Mouse (Mus musculus) small intestine, adult 10 weeks (tissue): Measurements from ENCODE around the gene Olfr836. TPM values are rescaled to one million over a fixed set of nuclear protein-coding genes. Genes with fewer than 3 reads are reported as not detected.

Experiments used
- polyA plus RNA-seq: library from polyadenylated mRNA; stranded (reverse); fragments of 350-450 nt; fragmentation: Illumina TruSeq; extraction: RNeasy Lipid Tissue Mini Kit (QIAGEN cat#74804); gene quantifications from one replicate; pipeline ENCODE4 v1.2.3, GENCODE M21; 2014; ENCODE audit warnings: low replicate concordance

Gene Olfr836
- polyA plus RNA-seq, result not detected

DNA sequence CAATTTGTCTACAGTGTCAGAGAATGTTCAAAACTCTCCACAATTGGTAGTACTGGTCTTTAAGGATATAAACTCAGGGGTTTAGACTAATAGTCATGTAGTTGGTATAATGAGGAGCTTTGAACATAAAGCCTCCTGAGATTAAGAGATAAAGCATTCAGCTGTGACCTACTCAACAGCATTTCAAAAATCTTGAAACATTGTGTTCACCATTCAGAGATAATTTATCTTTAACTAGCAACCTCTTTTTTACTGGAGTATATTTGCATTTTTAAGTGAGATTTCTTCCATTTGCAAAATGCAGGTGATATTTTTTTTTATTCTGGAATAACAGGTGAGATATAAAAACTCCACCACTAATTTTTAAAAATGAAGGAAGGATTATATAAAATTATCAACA, at the start of gene Olfr836:
Gene Olfr836, plus strand, starts transcription at position 301 of the 400 bp plus-strand sequence.

DNA sequence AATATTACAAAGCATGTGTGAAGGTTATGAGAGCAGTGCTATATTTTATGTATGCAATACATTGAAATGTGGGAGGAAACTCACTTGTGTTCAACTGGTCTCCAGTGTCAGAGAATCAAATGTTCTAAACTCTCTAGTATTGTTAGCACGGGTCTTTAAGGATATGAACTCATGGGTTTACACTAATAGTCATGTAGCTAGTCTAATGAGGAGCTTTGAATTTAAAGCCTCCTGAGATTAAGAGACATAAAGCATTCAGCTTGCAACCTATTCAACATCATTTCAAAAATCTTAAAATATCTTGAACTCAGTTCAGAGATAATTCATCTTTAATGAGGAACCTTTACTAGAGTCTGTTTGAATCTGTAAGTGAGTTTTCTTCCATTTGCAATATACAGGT, 15.8 kb downstream of the Olfr836 start, which contains the start of gene Olfr837:
Gene Olfr837, plus strand, starts transcription at position 301 of the 400 bp plus-strand sequence.

Other genes with a start within 250 kb of the Olfr836 start
- gene Olfr830, start 245.7 kb upstream of the Olfr836 start, polyA plus RNA-seq, result not detected
- not detected for gene Olfr832, start 183.3 kb upstream of the Olfr836 start, polyA plus RNA-seq
- not detected for gene Olfr834, start 132.4 kb upstream of the Olfr836 start, polyA plus RNA-seq
- not detected for gene Olfr835, start 87.6 kb upstream of the Olfr836 start, polyA plus RNA-seq
- gene Olfr837, start 15.9 kb downstream of the Olfr836 start, polyA plus RNA-seq, result not detected
- gene Olfr839-ps1, start 56.9 kb downstream of the Olfr836 start, polyA plus RNA-seq, result not detected
- not detected for gene Olfr843, start 131.6 kb downstream of the Olfr836 start, polyA plus RNA-seq
- gene Olfr844, start 196.0 kb downstream of the Olfr836 start, polyA plus RNA-seq, result not detected
- not detected for gene Olfr845, start 216.1 kb downstream of the Olfr836 start, polyA plus RNA-seq
- gene Olfr846, start 243.6 kb downstream of the Olfr836 start, polyA plus RNA-seq, result not detected